Mouse (Mus musculus) mouse embryonic stem cell (cell line): Measurements from ENCODE around the gene Med12l.

Experiments used
- in situ Hi-C, 2 experiments: fragments of 300-500 bp; cut with MboI; formaldehyde crosslinking; loops; 1 replicate in 1 of 2; 3 replicates in 1 of 2; pipeline ENCODE4 v1.14.3; 2019 to 2020; ENCODE audit warnings: low sequenced_read_pairs in 2 of 2, low pct_unique_long_range_greater_than_20kb in 1 of 2, mixed read lengths in 1 of 2; ENCODE audit not compliant: unreplicated experiment in 1 of 2

Med12l gene

GRCm38 (mm10) chr3:59312610-59313009, 307.0 kb downstream of the Med12l start:
- in situ Hi-C loops: loop anchor here in 1 of 2 experiments (25.0 kb wide), 1 partner anchor 425 kb away; the partner anchor contains the start of gene Gm5538

- in situ Hi-C loops: loop anchor here in 1 of 2 experiments (25.0 kb wide), 1 partner anchor 421 kb away; the partner anchor contains the start of gene Gm5538
Observed at GRCm38 (mm10) chr3:59316077-59316476, 310.5 kb downstream of the Med12l start.

- in situ Hi-C loops: loop anchor here (10.0 to 25.0 kb wide), 2 partner anchors 416 to 423 kb away; partner anchors contain the start of gene Gm5538 (in 1 of the 2)
Observed at GRCm38 (mm10) chr3:59321278-59321876, 315.8 kb downstream of the Med12l start.

- in situ Hi-C loops: loop anchor here in 1 of 2 experiments (10.0 kb wide), 1 partner anchor 416 kb away; no protein-coding TSS in a partner anchor
Observed at GRCm38 (mm10) chr3:59328526-59328925, 322.9 kb downstream of the Med12l start.

- in situ Hi-C loops: no loop called here
Observed at GRCm38 (mm10) chr3:59341647-59342427, 336.2 kb downstream of the Med12l start.

- in situ Hi-C loops: no loop called here
Observed at GRCm38 (mm10) chr3:59343026-59343425, 337.4 kb downstream of the Med12l start.

GRCm38 (mm10) chr3:59344065-59344905, 338.7 kb downstream of the Med12l start, which contains the start of gene Igsf10:
Gene Igsf10, minus strand, starts transcription at chr3:59344394.
- in situ Hi-C loops: no loop called here

GRCm38 (mm10) chr3:59351768-59352167, 346.1 kb downstream of the Med12l start:
- in situ Hi-C loops: no loop called here

- in situ Hi-C loops: no loop called here
Observed at GRCm38 (mm10) chr3:59354156-59354555, 348.5 kb downstream of the Med12l start.

GRCm38 (mm10) chr3:59360102-59360501, 354.5 kb downstream of the Med12l start:
- in situ Hi-C loops: no loop called here

- in situ Hi-C loops: no loop called here
Observed at GRCm38 (mm10) chr3:59361895-59362294, 356.3 kb downstream of the Med12l start.
